Mouse (Mus musculus) small intestine, adult 2 months (tissue): ENCODE data around the gene Ugcg. TPM values are rescaled to one million over a fixed set of nuclear protein-coding genes. Genes with fewer than 3 reads are reported as not detected.

Experiments
- H3K27ac ChIP-seq: fragments of 200-500 bp; 2 replicates; pipeline ENCODE4 v1.5.1; 2012; ENCODE audit warnings: low read depth, low read length, control low read depth, inconsistent platforms; ENCODE audit not compliant: insufficient read depth
- H3K27me3 ChIP-seq: fragments of 200-500 bp; 2 replicates; pipeline ENCODE4 v1.6.1; 2012; ENCODE audit warnings: mild to moderate bottlenecking, moderate library complexity, low read length, inconsistent platforms; ENCODE audit not compliant: control insufficient read depth, insufficient read depth
- H3K36me3 ChIP-seq: fragments of 200-500 bp; 2 replicates; pipeline ENCODE4 v1.6.1; 2012; ENCODE audit warnings: mild to moderate bottlenecking, low read length, control low read depth, inconsistent platforms; ENCODE audit not compliant: control insufficient read depth, insufficient read depth
- H3K4me1 ChIP-seq: fragments of 200-500 bp; 2 replicates; pipeline ENCODE4 v1.6.1; 2012; ENCODE audit warnings: low read length, inconsistent platforms, mixed read lengths; ENCODE audit not compliant: control insufficient read depth, insufficient read depth, insufficient read length
- H3K4me3 ChIP-seq: fragments of 200-500 bp; 2 replicates; pipeline ENCODE4 v1.5.1; 2012; ENCODE audit warnings: low read depth, mild to moderate bottlenecking, control low read depth, inconsistent platforms, low read length, moderate library complexity
- CTCF ChIP-seq: fragments of 200-500 bp; IDR thresholded peaks from 2 replicates; pipeline ENCODE4 v1.5.1; 2012; ENCODE audit warnings: low read depth, mild to moderate bottlenecking, control low read depth, inconsistent platforms, low read length, moderate library complexity, mixed read lengths; ENCODE audit not compliant: insufficient replicate concordance, insufficient read length; ENCODE audit errors: extremely low read depth
- POLR2A ChIP-seq: fragments of 200-500 bp; IDR thresholded peaks from 2 replicates; pipeline ENCODE4 v1.6.1; 2012; ENCODE audit warnings: low read depth, mild to moderate bottlenecking, control low read depth, inconsistent platforms, low read length, moderate library complexity
- WGBS: fragments of 180-500 bp; shearing (Covaris S2); methylation state at CpG from one replicate; pipeline ENCODE4 v1.1.7; 2018; 5-methylcytosine and 5-hydroxymethylcytosine counted together
- polyA plus RNA-seq: library from polyadenylated mRNA; depleted of rRNA; stranded (reverse); fragments of >200 nt; gene quantifications from 2 replicates; pipeline ENCODE4 v1.2.3, GENCODE M21; 2012

The Ugcg gene
- polyA plus RNA-seq, 1 experiment, result 109 TPM

DNA sequence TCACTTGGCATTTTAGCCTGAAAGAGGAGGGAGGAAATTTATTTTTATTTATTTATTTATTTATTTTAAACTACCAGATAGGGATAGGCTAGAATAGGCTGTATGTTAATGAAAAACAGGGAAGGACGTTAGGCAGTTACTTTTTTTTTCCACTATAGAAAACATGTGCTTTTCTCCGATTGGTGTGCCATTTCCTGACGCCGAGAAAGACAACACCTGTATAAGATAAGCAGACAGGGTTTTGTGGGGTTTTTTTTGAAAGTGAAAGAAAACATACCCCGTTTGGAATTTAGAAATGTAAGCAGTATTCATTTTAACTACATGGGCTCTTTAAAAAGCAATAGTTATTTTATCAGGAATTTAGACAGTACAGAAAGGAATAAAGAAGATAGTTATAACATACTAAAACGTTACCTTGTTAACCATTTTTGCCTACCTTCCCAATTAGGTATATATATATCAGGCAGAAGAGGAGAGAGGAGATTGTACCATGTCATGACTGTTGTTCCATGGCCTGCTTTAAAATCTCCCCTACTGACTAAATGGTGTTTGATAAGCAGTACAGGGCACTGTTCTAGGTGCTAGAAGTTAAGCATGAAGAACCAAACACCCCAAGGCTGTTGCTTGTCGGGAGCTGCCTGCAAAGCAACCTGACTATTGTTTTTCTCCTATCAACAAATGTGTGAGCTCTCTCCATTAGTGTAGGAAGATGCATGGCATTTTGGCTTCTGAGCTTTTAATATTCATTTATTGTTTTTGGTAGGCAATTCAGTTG lies 1.8 kb downstream of the Ugcg start:
- H3K4me1 ChIP-seq, result peaks cover 2% of the 10 kb centered on the region; the same call in 1 of the 2 replicates
- H3K27ac ChIP-seq, result 0 out of 2 replicates have a peak overlapping the region, but pooled peaks have one; percentile 24
- 11% methylated on average over 7 of the region's 7 CpGs for WGBS

GRCm38 (mm10) chr4:59194731-59195496 lies 5.9 kb downstream of the Ugcg start:
- WGBS, result 58% methylated on average over 13 of the region's 13 CpGs
- peak overlapping the region; percentile 48 for H3K27ac ChIP-seq

More for the DNA sequence above, 1.8 kb downstream of the Ugcg start:
- H3K36me3 ChIP-seq, result 0 out of 2 replicates have a peak, but pooled peaks cover 2% of the 10 kb centered on the region
- TF ChIP-seq POLR2A, result no peak
- TF ChIP-seq CTCF, result no peak
- no peaks in the 10 kb centered on the region for H3K27me3 ChIP-seq
- no peak overlapping the region for H3K4me3 ChIP-seq

GRCm38 (mm10) chr4:59196346-59197077 lies 7.5 kb downstream of the Ugcg start:
- H3K36me3 ChIP-seq, result 0 out of 2 replicates have a peak, but pooled peaks cover 2% of the 10 kb centered on the region
- H3K27me3 ChIP-seq, result no peaks in the 10 kb centered on the region
- 14% methylated on average over 12 of the region's 12 CpGs for WGBS
- TF ChIP-seq CTCF (no peak), POLR2A (no peak)
- peaks cover 26% of the 10 kb centered on the region for H3K4me1 ChIP-seq
- H3K27ac ChIP-seq, result peak overlapping the region; percentile 99
- peak overlapping the region; percentile 48 for H3K4me3 ChIP-seq

More at GRCm38 (mm10) chr4:59194731-59195496, 5.9 kb downstream of the Ugcg start:
- no peak for TF ChIP-seq CTCF
- no peak for TF ChIP-seq POLR2A
- Histone ChIP-seq H3K4me3 (peak overlapping the region; percentile 34), H3K36me3 (0 out of 2 replicates have a peak, but pooled peaks cover 2% of the 10 kb centered on the region), H3K27me3 (no peaks in the 10 kb centered on the region), H3K4me1 (peaks cover 16% of the 10 kb centered on the region)

GRCm38 (mm10) chr4:59197078-59197424 lies 8.0 kb downstream of the Ugcg start:
- peak overlapping the region; percentile 99 for H3K27ac ChIP-seq

GRCm38 (mm10) chr4:59197462-59197861 lies 8.4 kb downstream of the Ugcg start:
- peak overlapping the region; percentile 99 for H3K27ac ChIP-seq
- 68% methylated on average over 3 of the region's 3 CpGs for WGBS
- H3K27me3 ChIP-seq, result no peaks in the 10 kb centered on the region
- H3K4me3 ChIP-seq, result peak overlapping the region; percentile 48; the same call in 1 of the 2 replicates
- no peak for TF ChIP-seq POLR2A
- TF ChIP-seq CTCF, result no peak
- peaks cover 27% of the 10 kb centered on the region for H3K4me1 ChIP-seq
- H3K36me3 ChIP-seq, result no peaks in the 10 kb centered on the region

More at GRCm38 (mm10) chr4:59197078-59197424, 8.0 kb downstream of the Ugcg start:
- H3K4me1 ChIP-seq, result peaks cover 27% of the 10 kb centered on the region
- H3K4me3 ChIP-seq, result peak overlapping the region; percentile 48
- H3K27me3 ChIP-seq, result no peaks in the 10 kb centered on the region
- H3K36me3 ChIP-seq, result no peaks in the 10 kb centered on the region
- 18% methylated on average over 6 of the region's 6 CpGs for WGBS
- 0 out of 2 replicates have a peak, but pooled peaks have one; percentile 30 for TF ChIP-seq POLR2A
- TF ChIP-seq CTCF, result peak; percentile 7; the same call in 1 of the 2 replicates

- Histone ChIP-seq H3K27ac (no peak overlapping the region), H3K27me3 (no peaks in the 10 kb centered on the region), H3K36me3 (no peaks in the 10 kb centered on the region), H3K4me1 (peaks cover 31% of the 10 kb centered on the region), H3K4me3 (peak overlapping the region; percentile 4)
- WGBS, result 16% methylated on average over 8 of the region's 8 CpGs
- no peak for TF ChIP-seq CTCF
- TF ChIP-seq POLR2A, result no peak
Observed at GRCm38 (mm10) chr4:59199341-59199740, 10.3 kb downstream of the Ugcg start.
